Mouse (Mus musculus) stomach, embryonic 16.5 days (tissue): ENCODE measurements around the gene Slc38a9. TPM values are rescaled to one million over a fixed set of nuclear protein-coding genes. Genes with fewer than 3 reads are reported as not detected.
A peak's percentile ranks its signal among the peaks of the same experiment; 100 is the strongest.

Experiments used
- ATAC-seq: fragments of 200-750 bp; cut with Nextera tagmentation; 2 replicates; pipeline ENCODE4 v1.8.0; 2017; ENCODE audit warnings: moderate number of reproducible peaks, moderate TSS enrichment; ENCODE audit not compliant: insufficient read depth, low FRiP score
- H3K27ac ChIP-seq: fragments of 300-500 bp; sonication (generic); 2 replicates; pipeline ENCODE4 v1.5.1; 2014; ENCODE audit warnings: low read length
- H3K27me3 ChIP-seq: fragments of 300-500 bp; sonication (generic); 2 replicates; pipeline ENCODE4 v1.6.1; 2014; ENCODE audit warnings: low read length, control low read depth, mixed read lengths; ENCODE audit not compliant: control insufficient read depth, insufficient read depth
- H3K36me3 ChIP-seq: fragments of 300-500 bp; sonication (generic); 2 replicates; pipeline ENCODE4 v1.6.1; 2014; ENCODE audit warnings: low read length; ENCODE audit not compliant: control insufficient read depth, insufficient read depth
- H3K4me1 ChIP-seq: fragments of 300-500 bp; sonication (generic); 2 replicates; pipeline ENCODE4 v1.6.1; 2014; ENCODE audit warnings: low read length, control low read depth, mixed read lengths; ENCODE audit not compliant: control insufficient read depth, insufficient read depth
- H3K4me2 ChIP-seq: fragments of 300-500 bp; sonication (generic); 2 replicates; pipeline ENCODE4 v1.6.1; 2014; ENCODE audit warnings: low read depth, low read length, mixed read lengths
- H3K4me3 ChIP-seq: fragments of 300-500 bp; sonication (generic); replicated peaks from 2 replicates; pipeline ENCODE4 v1.5.1; 2014; ENCODE audit warnings: mild to moderate bottlenecking, low read length
- H3K9ac ChIP-seq: fragments of 300-500 bp; sonication (generic); 2 replicates; pipeline ENCODE4 v1.6.1; 2014; ENCODE audit warnings: low read length
- H3K9me3 ChIP-seq: fragments of 300-500 bp; sonication (generic); replicated peaks from 2 replicates; pipeline ENCODE4 v1.6.1; 2016; ENCODE audit warnings: low read length, control low read depth; ENCODE audit not compliant: control insufficient read depth
- WGBS: fragments of 180-500 bp; shearing (Covaris S2); extraction: QIAGEN DNeasy Blood & Tissue Kit; methylation state at CpG from one replicate; pipeline ENCODE4 v1.1.7; 2014; 5-methylcytosine and 5-hydroxymethylcytosine counted together
- polyA plus RNA-seq: library from polyadenylated mRNA; unstranded; fragments of >200 nt; fragmentation: Nextera tagmentation; extraction: Ambion mirVana; gene quantifications from 2 replicates; pipeline ENCODE4 v1.2.1, GENCODE M21; 2015

Slc38a9 gene
- polyA plus RNA-seq, 1 experiment from 2014 or later = 16.1 TPM

GRCm38 (mm10) chr13:112738005-112738404 lies 77.5 kb downstream of the Slc38a9 start:
- Histone ChIP-seq H3K4me1 (peaks cover 9% of the 10 kb centered on the region), H3K9ac (no peak overlapping the region), H3K4me3 (no peak overlapping the region), H3K27me3 (no peaks in the 10 kb centered on the region), H3K27ac (no peak overlapping the region), H3K4me2 (no peak overlapping the region), H3K9me3 (no peaks in the 10 kb centered on the region), H3K36me3 (no peaks in the 10 kb centered on the region)
- no peak for ATAC-seq
- WGBS = 82% methylated on average over 16 of the region's 16 CpGs

- Histone ChIP-seq H3K4me1 (peaks cover 14% of the 10 kb centered on the region), H3K4me2 (no peak overlapping the region), H3K36me3 (no peaks in the 10 kb centered on the region), H3K9me3 (no peaks in the 10 kb centered on the region), H3K9ac (no peak overlapping the region), H3K4me3 (no peak overlapping the region), H3K27ac (no peak overlapping the region), H3K27me3 (no peaks in the 10 kb centered on the region)
- 81% methylated on average over 6 of the region's 6 CpGs for WGBS
- ATAC-seq = no peak
These were observed 79.5 kb downstream of the Slc38a9 start for GRCm38 (mm10) chr13:112740073-112740472.

- Histone ChIP-seq H3K4me3 (no peak overlapping the region), H3K4me2 (no peak overlapping the region), H3K4me1 (peaks cover 9% of the 10 kb centered on the region; the same call in 1 of the 2 replicates), H3K27ac (peak overlapping the region; percentile 41; the same call in 1 of the 2 replicates), H3K9me3 (no peaks in the 10 kb centered on the region), H3K36me3 (no peaks in the 10 kb centered on the region), H3K9ac (no peak overlapping the region), H3K27me3 (no peaks in the 10 kb centered on the region)
- 29% methylated on average over 14 of the region's 14 CpGs for WGBS
- no peak for ATAC-seq
These were observed 81.7 kb downstream of the Slc38a9 start for GRCm38 (mm10) chr13:112742076-112742830.

GRCm38 (mm10) chr13:112743647-112744046 lies 83.1 kb downstream of the Slc38a9 start:
- Histone ChIP-seq H3K27ac (peak overlapping the region; percentile 68; the same call in 1 of the 2 replicates), H3K4me1 (peaks cover 9% of the 10 kb centered on the region; the same call in 1 of the 2 replicates), H3K4me3 (no peak overlapping the region), H3K9me3 (no peaks in the 10 kb centered on the region), H3K9ac (no peak overlapping the region), H3K27me3 (no peaks in the 10 kb centered on the region), H3K36me3 (no peaks in the 10 kb centered on the region), H3K4me2 (no peak overlapping the region)
- ATAC-seq = no peak
- WGBS = 73% methylated on average over 4 of the region's 4 CpGs

GRCm38 (mm10) chr13:112744061-112744849 lies 83.7 kb downstream of the Slc38a9 start:
- no peak for ATAC-seq
- H3K27me3 ChIP-seq = no peaks in the 10 kb centered on the region
- H3K4me3 ChIP-seq = no peak overlapping the region
- H3K4me1 ChIP-seq = peaks cover 9% of the 10 kb centered on the region; the same call in 1 of the 2 replicates
- H3K4me2 ChIP-seq = no peak overlapping the region
- WGBS = 70% methylated on average over 15 of the region's 15 CpGs
- no peak overlapping the region for H3K9ac ChIP-seq
- peak overlapping the region; percentile 50 for H3K27ac ChIP-seq
- H3K36me3 ChIP-seq = no peaks in the 10 kb centered on the region
- no peaks in the 10 kb centered on the region for H3K9me3 ChIP-seq

- WGBS = 76% methylated on average over 5 of the region's 5 CpGs
- H3K9me3 ChIP-seq = no peaks in the 10 kb centered on the region
These were observed 85.6 kb downstream of the Slc38a9 start for GRCm38 (mm10) chr13:112745936-112746694.

GRCm38 (mm10) chr13:112746695-112747055 lies 86.1 kb downstream of the Slc38a9 start:
- ATAC-seq = no peak
- WGBS = 83% methylated on average over 10 of the region's 10 CpGs
- 0 out of 2 replicates have a peak overlapping the region, but pooled peaks have one; percentile 18 for H3K9ac ChIP-seq

More at GRCm38 (mm10) chr13:112745936-112746694, 85.6 kb downstream of the Slc38a9 start:
- Histone ChIP-seq H3K4me3 (no peak overlapping the region), H3K36me3 (no peaks in the 10 kb centered on the region), H3K27ac (no peak overlapping the region), H3K9ac (peak overlapping the region; percentile 18; the same call in 1 of the 2 replicates), H3K4me1 (peaks cover 18% of the 10 kb centered on the region), H3K27me3 (no peaks in the 10 kb centered on the region), H3K4me2 (no peak overlapping the region)
- 0 out of 2 replicates have a peak, but pooled peaks have one; percentile 48 for ATAC-seq

GRCm38 (mm10) chr13:112747808-112748430 lies 87.4 kb downstream of the Slc38a9 start:
- H3K4me1 ChIP-seq = peaks cover 28% of the 10 kb centered on the region
- no peaks in the 10 kb centered on the region for H3K9me3 ChIP-seq
- H3K27ac ChIP-seq = no peak overlapping the region
- WGBS = 75% methylated on average over 6 of the region's 6 CpGs
- H3K4me3 ChIP-seq = no peak overlapping the region
- no peak for ATAC-seq
- H3K27me3 ChIP-seq = no peaks in the 10 kb centered on the region
- H3K4me2 ChIP-seq = no peak overlapping the region
- H3K9ac ChIP-seq = no peak overlapping the region
- H3K36me3 ChIP-seq = no peaks in the 10 kb centered on the region

More at GRCm38 (mm10) chr13:112746695-112747055, 86.1 kb downstream of the Slc38a9 start:
- Histone ChIP-seq H3K27me3 (no peaks in the 10 kb centered on the region), H3K36me3 (no peaks in the 10 kb centered on the region), H3K4me2 (no peak overlapping the region), H3K9me3 (no peaks in the 10 kb centered on the region), H3K4me3 (no peak overlapping the region), H3K4me1 (peaks cover 24% of the 10 kb centered on the region), H3K27ac (no peak overlapping the region)
